Mouse (Mus musculus): ENCODE measurements at regions not wholly inside any gene's neighbourhood (a gene's known extent, or its start where the extent isn't known, plus 50 kb on each side); places are given as distances from the start of the nearest gene placed in this dataset.

GRCm38 (mm10) chr17:15311822-15312221, 64.8 kb downstream of the Dll1 start:
- intact Hi-C loops (cut with DNase I), result no loop called here
- DNase-seq, result no peak

DNA sequence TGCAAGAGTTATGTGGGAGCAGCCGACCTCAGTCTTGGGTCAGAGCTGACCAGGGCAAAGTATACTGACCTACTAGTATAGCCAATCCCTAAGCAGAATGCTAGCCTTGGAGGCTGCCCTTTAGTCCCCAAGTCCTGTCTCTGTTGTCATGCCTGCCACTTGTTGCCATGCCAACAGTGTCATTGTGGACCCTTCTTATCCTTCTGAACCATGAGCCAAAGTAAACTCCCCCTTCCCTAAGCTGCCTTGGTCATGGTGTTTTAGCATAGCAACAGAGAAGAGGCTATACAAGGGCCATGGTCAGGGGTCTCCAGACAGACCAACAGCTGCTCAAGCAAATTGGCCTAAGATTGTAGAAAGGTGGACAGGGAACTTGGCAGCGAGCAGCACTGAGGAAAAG, 66.2 kb downstream of the Dll1 start:
- DNase-seq, result no peak
- intact Hi-C loops (cut with DNase I), result no loop called here

- intact Hi-C loops (cut with DNase I), result no loop called here
- no peak for DNase-seq
Measured at GRCm38 (mm10) chr17:15302110-15302509, 74.6 kb downstream of the Dll1 start.

GRCm38 (mm10) chr17:15299743-15300371, 76.8 kb downstream of the Dll1 start:
- DNase-seq, result no peak
- intact Hi-C loops (cut with DNase I), result no loop called here

GRCm38 (mm10) chr17:15294165-15294585, 82.5 kb downstream of the Dll1 start:
- intact Hi-C loops (cut with DNase I), result no loop called here
- no peak for DNase-seq

- intact Hi-C loops (cut with DNase I), result no loop called here
- peak; percentile 22 for DNase-seq
Measured at GRCm38 (mm10) chr17:15292490-15293070, 84.1 kb downstream of the Dll1 start.

- DNase-seq, result no peak
- intact Hi-C loops (cut with DNase I), result no loop called here
Measured at GRCm38 (mm10) chr17:15291626-15292025, 85.0 kb downstream of the Dll1 start.

DNA sequence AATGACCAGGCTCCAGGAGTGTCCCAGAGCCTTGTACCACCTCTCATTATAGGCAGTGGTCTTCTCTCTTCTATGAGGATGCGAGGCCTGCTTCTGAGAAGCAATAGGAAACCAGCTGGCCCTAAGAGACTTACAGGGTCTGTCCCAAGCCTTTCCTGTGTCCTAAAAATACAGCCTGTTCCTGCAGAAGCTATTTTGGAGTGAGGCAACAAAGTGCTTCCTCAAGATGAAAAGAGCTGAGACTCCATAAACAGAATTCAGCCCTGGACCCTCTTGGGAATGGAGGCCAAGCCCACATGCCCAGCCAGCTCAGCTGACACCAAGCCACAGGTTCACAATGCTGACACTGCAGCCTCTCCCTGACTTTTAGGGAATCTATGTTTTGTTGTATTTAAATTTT, 86.3 kb downstream of the Dll1 start:
- DNase-seq, result no peak
- intact Hi-C loops (cut with DNase I), result no loop called here

DNA sequence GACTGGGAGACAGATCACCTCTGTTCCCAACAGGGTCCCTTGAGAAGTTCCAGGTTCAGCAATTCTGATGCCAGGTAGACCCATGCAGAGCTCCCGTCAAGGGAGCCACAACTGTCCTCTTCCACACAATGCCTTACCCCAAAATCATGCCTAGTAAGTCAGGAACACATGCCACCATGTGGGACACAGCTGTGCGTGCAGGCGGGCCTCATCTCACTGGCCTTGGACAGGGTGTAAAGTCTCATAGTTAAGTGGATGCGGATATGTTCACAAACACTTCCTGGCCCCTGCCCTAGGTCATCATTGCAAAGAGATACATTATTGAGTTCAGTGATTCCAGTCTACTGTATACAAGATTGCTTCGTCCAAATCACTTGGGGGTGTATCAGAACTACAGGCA, 87.6 kb downstream of the Dll1 start:
- DNase-seq, result no peak
- intact Hi-C loops (cut with DNase I), result no loop called here

GRCm38 (mm10) chr17:15288640-15289039, 88.0 kb downstream of the Dll1 start:
- no peak for DNase-seq
- intact Hi-C loops (cut with DNase I), result no loop called here

DNA sequence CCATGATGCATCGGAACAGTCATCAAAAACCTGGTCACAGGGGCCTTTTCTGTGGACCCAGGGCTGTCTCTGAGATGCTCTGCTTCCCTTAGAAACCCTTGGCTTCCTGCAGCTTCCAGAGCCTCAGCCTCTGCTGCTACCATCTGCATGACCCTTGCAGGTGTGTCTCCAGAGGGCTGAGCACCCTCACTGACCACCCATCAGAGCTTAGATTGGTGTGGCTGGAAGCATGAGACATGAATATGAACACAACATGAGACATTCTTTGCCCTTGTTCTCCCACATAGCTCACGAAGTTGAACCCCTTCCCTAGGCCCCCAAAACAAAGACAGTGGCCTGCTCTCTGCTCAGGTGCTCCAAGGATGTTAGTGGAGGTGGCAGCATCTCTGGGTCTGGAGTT, 90.1 kb downstream of the Dll1 start:
- DNase-seq, result no peak
- intact Hi-C loops (cut with DNase I), result no loop called here

DNA sequence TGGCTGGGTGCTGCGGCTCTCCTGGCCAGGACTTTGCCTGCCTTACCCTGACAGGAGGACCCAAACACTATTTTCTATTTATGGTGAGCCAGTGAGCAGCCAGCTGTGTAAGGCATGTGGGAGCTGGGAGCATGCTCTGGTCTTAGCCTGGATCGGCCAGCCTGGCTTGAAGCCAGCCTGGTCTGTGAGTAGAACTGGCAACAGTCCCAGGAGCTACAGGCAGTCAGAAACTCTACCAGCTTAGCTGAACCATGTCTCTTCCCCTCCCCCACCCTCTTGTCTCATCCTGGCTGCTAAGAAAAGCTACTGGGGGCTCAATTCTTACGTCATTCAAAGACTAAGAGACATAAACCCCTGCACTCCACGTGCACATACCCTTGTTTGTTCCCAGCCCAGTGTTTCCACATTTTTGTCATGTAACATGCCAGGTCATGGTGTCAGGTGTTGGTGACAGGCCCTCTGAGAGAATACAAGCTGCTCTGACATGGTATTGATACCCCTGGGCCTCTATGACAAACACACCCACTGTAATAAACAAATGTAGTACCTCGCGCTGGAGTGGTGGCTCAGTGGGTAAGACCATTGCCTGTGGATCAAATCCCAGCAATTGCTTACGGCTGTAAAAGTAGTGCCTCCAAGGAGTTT, 91.2 kb downstream of the Dll1 start:
- DNase-seq, result peak; percentile 91
- intact Hi-C loops (cut with DNase I), result no loop called here

DNA sequence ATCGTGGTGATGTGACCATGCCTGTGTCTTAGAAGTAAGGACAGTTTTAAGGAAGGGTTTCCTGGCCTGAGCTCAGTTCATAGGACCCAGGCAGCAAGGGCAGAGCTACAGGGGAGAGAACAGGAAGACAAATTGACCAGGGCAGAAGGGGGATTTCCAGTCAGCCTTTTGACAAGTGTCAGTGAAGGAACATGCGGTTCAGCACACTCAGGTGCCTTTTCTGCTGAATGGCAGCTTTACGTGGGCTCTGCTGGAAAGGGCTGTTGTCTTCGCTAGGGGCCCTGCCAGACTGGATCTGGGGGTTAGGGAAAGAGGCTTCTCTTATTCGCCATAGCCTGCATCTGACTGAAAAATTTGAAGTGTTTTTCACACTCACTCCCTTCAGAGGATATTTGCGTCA, 106.8 kb downstream of the Dll1 start:
- no peak for DNase-seq
- intact Hi-C loops (cut with DNase I), result no loop called here

DNA sequence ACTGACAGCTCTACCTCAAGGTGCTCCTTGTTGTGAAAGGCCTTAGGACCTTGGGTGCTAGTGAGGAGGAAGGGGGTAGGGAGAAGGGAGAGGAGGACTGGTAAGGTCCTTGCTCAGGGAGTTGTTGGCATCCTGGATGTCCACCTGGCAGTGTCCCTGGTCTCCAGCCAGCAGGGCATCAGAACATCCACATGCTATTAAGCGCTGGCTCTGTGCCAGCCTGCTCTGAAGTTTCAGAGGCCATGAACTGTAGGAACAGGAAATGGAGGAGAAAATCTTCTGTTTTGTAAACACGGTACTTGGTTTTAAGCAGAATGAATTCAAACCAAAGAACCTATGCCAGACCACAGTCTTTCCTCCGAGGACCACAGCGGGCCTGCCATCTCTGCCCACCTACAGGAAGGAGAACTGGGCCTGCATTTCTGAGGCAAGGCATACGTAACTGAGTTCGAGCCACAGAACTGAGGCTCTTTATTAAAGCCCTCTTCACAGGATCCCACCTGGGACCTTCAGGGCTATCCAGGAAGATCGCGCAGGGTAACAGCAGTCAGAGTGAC, 107.5 kb downstream of the Dll1 start:
- DNase-seq, result peak; percentile 30
- intact Hi-C loops (cut with DNase I), result no loop called here

GRCm38 (mm10) chr17:15267721-15268120, 109.0 kb downstream of the Dll1 start:
- DNase-seq, result no peak
- intact Hi-C loops (cut with DNase I), result no loop called here

GRCm38 (mm10) chr17:15259427-15260101, 117.1 kb downstream of the Dll1 start:
- intact Hi-C loops (cut with DNase I), result no loop called here
- DNase-seq, result no peak

- intact Hi-C loops (cut with DNase I), result no loop called here
- DNase-seq, result no peak
Measured at GRCm38 (mm10) chr17:15255874-15256273, 120.8 kb downstream of the Dll1 start.

DNA sequence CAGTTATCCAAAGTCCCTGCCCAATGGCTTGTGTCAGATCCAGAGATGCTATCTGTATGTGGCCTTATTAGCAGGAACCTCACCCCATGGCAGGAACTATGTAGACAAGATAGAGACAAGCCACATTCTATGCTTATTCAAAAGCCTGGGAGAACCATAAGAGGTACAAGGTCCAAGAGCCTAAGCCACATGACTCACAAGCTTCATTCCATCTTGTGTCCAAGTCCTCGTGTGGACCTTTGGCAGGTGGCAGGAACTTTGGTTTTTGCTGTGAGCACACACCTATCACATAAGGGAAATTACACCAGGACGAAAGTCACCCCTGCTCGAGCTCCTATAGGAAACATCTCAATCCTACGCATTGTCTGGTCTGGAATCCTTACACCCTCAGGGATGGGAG, 122.9 kb downstream of the Dll1 start:
- no peak for DNase-seq
- intact Hi-C loops (cut with DNase I), result no loop called here

DNA sequence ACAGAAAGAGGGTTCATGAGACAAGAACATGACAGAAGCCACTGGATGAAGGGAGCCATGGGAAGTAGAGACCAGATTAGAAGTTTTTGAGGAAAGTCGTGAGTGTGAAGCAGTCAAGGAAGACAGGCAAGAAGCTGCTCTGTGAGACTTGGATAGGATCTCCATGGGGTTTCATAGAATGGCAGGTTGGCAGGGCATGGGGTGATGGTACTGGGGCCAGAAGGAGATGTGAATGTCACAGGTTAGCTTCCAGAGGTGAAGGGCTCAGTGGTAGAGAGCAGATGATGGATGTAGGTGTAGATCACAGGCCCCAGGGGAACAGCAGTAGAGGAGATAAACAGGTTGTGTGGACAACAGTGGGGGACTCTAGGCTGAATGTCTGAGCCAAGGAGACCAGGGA, 123.4 kb downstream of the Dll1 start:
- no peak for DNase-seq
- intact Hi-C loops (cut with DNase I), result no loop called here

DNA sequence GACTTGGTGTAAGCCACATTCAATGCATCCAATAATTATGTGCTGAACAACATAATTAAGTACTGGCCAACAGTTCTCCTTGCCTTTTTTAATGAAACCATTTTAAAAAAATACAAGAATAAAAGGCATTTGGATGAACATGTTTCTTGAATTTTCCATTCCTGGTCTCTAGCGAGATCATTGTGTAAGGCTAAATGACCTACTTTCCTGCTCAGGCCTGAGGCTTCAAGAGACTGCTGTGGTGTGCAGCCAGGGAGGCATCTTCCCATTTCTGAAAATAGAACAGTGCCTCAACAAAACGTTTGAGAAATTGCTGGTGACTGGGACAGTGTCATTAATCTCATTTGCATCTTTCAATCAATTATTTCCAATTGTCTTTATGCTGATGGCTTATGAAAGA, 124.5 kb downstream of the Dll1 start:
- no peak for DNase-seq
- intact Hi-C loops (cut with DNase I), result no loop called here

DNA sequence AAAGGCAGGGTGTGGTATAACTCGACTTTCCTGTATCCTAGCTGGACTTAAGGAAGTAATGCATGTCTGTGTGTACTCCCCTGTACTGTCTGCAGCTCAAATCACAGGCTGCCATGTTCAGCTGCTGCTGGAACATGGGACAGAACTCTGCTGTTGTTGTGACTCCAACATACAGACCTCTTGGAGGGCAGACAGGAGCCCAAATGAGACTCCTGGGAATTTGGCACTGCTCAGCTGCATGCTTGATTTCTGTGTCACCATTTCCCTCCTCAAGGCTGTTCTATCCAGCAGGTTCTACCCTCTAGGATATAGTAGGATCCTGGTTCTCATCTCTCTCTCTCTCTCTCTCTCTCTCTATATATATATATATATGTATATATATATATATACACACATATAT, 125.0 kb downstream of the Dll1 start:
- intact Hi-C loops (cut with DNase I), result no loop called here
- no peak for DNase-seq

DNA sequence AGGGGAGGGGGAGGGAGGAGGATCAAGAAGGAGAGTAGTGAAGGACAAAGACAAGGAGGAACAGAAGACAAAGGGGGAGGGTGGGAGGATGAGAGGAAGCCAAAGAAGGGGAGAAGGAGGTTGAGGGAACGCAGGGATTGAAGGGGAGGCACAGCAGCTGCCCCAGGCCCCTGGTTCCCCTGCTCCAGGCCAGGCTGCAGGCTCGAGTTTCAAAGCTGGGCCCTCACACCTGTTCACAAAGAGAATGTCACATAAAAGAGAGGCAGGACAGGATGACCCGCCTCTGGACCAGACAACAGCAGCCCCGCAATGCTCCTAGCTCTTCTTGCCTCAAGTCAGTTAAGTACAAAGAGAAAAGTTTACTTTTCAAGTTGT, 128.3 kb downstream of the Dll1 start:
- intact Hi-C loops (cut with DNase I), result no loop called here
- no peak for DNase-seq
